8 mouse cellular contexts compared by ENCODE assay signal in the genomic region with DNA sequence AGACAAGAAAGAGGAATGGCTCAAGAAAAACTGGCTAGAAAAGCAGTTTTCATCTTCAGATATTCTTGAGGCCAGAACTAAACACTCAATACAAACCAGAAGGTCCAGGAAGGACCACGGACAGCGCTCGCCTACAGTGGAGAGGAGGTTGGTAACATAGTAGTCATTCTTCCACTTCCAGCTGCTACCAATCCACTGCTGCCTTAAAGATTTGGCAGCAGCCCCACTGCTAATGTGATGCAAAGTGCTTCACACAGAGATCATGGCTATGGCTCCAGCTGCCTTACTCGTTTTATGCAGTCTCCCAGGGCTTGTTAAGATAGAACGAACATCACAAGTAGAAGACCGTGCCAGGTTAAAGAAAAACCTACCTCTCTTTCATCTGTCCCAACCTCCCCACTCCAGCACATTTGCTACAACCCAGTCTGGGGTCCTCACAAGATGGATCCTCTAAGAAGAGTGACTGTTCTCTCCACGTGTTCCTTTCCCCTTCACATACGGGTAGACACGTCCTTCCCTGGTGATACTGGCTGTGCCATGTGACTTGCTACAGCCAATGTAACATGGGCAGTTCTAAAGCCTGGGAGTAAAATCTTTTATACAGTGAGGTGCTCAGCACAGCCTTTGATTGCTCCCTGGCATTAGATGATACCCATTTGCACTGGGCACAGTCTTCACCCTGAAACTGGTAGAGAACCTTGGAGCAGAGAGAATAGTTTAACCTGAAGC.
A peak's percentile ranks its signal among the peaks of the same experiment; 100 is the strongest.
DNase-seq lines count a peak whose midpoint lies in the region; ATAC-seq and TF ChIP-seq lines count a peak whose summit lies in the region.

No protein-coding gene starts in this region.

- DNase-seq in layer of hippocampus, postnatal 10 days (ENCODE audit: low spot score in 2 of 2), result peak; percentile 17 to 32
- DNase-seq in layer of hippocampus, postnatal 36 days, result no peak
- DNase-seq in embryo, embryonic 11.5 days (ENCODE audit: low read depth, low spot score), result peak; percentile 16
- peak; percentile 1 to 60 for DNase-seq in kidney, postnatal 36 days
- DNase-seq in ovary, postnatal 36 days (ENCODE audit: low spot score), result no peak
- no peak for DNase-seq in thymus, adult 2 months
- no peak for DNase-seq in thymus, postnatal 36 days

- H3K9ac ChIP-seq in midbrain, embryonic 16.5 days (ENCODE audit: low read depth, low read length), result no peak overlapping the region

- no peak for TF ChIP-seq POLR2A in thymus, adult 2 months (IDR thresholded peaks at IDR 0.05; ENCODE audit: control insufficient read depth, extremely low read depth, insufficient read depth, low read length, poor library complexity)

- no peaks in the 10 kb centered on the region for H3K27me3 ChIP-seq in midbrain, embryonic 16.5 days (ENCODE audit: control insufficient read depth, insufficient read depth, low read depth, low read length)
- H3K27me3 ChIP-seq in thymus, adult 2 months (ENCODE audit: control insufficient read depth, insufficient read depth, low read length), result no peaks in the 10 kb centered on the region

- ATAC-seq in midbrain, embryonic 16.5 days, result peak; percentile 67; the same call in 1 of the 2 replicates

- H3K4me3 ChIP-seq in midbrain, embryonic 16.5 days (ENCODE audit: low read depth, low read length), result no peak overlapping the region
- no peak overlapping the region for H3K4me3 ChIP-seq in thymus, adult 2 months (ENCODE audit: control insufficient read depth, insufficient read depth, low read length)

- H3K4me2 ChIP-seq in midbrain, embryonic 16.5 days (ENCODE audit: low read length), result no peak overlapping the region; the same call in 1 of the 2 replicates

- peaks cover 18% of the 10 kb centered on the region for H3K4me1 ChIP-seq in midbrain, embryonic 16.5 days (ENCODE audit: control insufficient read depth, insufficient read depth, low read length)
- H3K4me1 ChIP-seq in thymus, adult 2 months (replicated peaks; ENCODE audit: control insufficient read depth, insufficient read depth, low read length), result no peaks in the 10 kb centered on the region

- 27% methylated on average over 9 of the region's 9 CpGs for WGBS in midbrain, embryonic 16.5 days
- WGBS in thymus, adult 2 months, result 54% methylated on average over 9 of the region's 9 CpGs

- 0 out of 2 replicates have a peak overlapping the region, but pooled peaks have one; percentile 28 for H3K27ac ChIP-seq in midbrain, embryonic 16.5 days (ENCODE audit: low read length)
- H3K27ac ChIP-seq in thymus, adult 2 months (ENCODE audit: control insufficient read depth, insufficient read depth, low read length), result no peak overlapping the region

- no peak for TF ChIP-seq CTCF in thymus, adult 2 months (IDR thresholded peaks at IDR 0.05; ENCODE audit: borderline replicate concordance, control insufficient read depth, extremely low read depth, insufficient read depth, low read length, poor library complexity)

- H3K9me3 ChIP-seq in midbrain, embryonic 16.5 days (replicated peaks; ENCODE audit: control insufficient read depth, low read length, poor library complexity, severe bottlenecking), result no peaks in the 10 kb centered on the region

- H3K36me3 ChIP-seq in midbrain, embryonic 16.5 days (ENCODE audit: control insufficient read depth, insufficient read depth, low read length), result no peaks in the 10 kb centered on the region
- H3K36me3 ChIP-seq in thymus, adult 2 months (ENCODE audit: control insufficient read depth, insufficient read depth, low read length), result no peaks in the 10 kb centered on the region

Comparison
In these comparisons a context has a peak if more than half of its experiments do, and no peak if none do; other contexts are left out.
1. DNase-seq: peak in layer of hippocampus, postnatal 10 days (2 of 2), embryo, embryonic 11.5 days (single experiment) and kidney, postnatal 36 days (2 of 2); none in layer of hippocampus, postnatal 36 days (0 of 2), ovary, postnatal 36 days (single experiment), thymus, adult 2 months (single experiment) and thymus, postnatal 36 days (0 of 2).